Mouse (Mus musculus) embryonic facial prominence, embryonic 15.5 days (tissue): ENCODE data around the gene Adamts9. TPM values are rescaled to one million over a fixed set of nuclear protein-coding genes. Genes with fewer than 3 reads are reported as not detected.

ENCODE experiments used
- ATAC-seq: fragments of 200-750 bp; cut with Nextera tagmentation; 2 replicates; pipeline ENCODE4 v1.8.0; 2017; ENCODE audit warnings: low read depth, moderate TSS enrichment; ENCODE audit not compliant: insufficient number of reproducible peaks, low FRiP score, low TSS enrichment
- H3K27ac ChIP-seq: fragments of 300-500 bp; sonication (generic); replicated peaks from 2 replicates; pipeline ENCODE4 v1.5.1; 2015; ENCODE audit warnings: mild to moderate bottlenecking, inconsistent platforms
- H3K27me3 ChIP-seq: fragments of 300-500 bp; sonication (generic); 2 replicates; pipeline ENCODE4 v1.6.1; 2015; ENCODE audit warnings: inconsistent platforms
- H3K36me3 ChIP-seq: fragments of 300-500 bp; sonication (generic); 2 replicates; pipeline ENCODE4 v1.6.1; 2015; ENCODE audit warnings: mild to moderate bottlenecking, inconsistent platforms
- H3K4me1 ChIP-seq: fragments of 300-500 bp; sonication (generic); 2 replicates; pipeline ENCODE4 v1.6.1; 2015; ENCODE audit warnings: inconsistent platforms
- H3K4me2 ChIP-seq: fragments of 300-500 bp; sonication (generic); replicated peaks from 2 replicates; pipeline ENCODE4 v1.6.1; 2015; ENCODE audit warnings: mild to moderate bottlenecking, inconsistent platforms
- H3K4me3 ChIP-seq: fragments of 300-500 bp; sonication (generic); replicated peaks from 2 replicates; pipeline ENCODE4 v1.5.1; 2015; ENCODE audit warnings: mild to moderate bottlenecking, inconsistent platforms
- H3K9ac ChIP-seq: fragments of 300-500 bp; sonication (generic); 2 replicates; pipeline ENCODE4 v1.6.1; 2015; ENCODE audit warnings: inconsistent platforms
- H3K9me3 ChIP-seq: fragments of 300-500 bp; sonication (generic); replicated peaks from 2 replicates; pipeline ENCODE4 v1.6.1; 2016; ENCODE audit warnings: inconsistent platforms
- WGBS: fragments of 180-500 bp; shearing (Covaris S2); methylation state at CpG from one replicate; pipeline ENCODE4 v1.1.7; 2015; 5-methylcytosine and 5-hydroxymethylcytosine counted together
- polyA plus RNA-seq: library from polyadenylated mRNA; unstranded; fragments of >200 nt; fragmentation: Nextera tagmentation; extraction: Ambion mirVana; gene quantifications from 2 replicates; pipeline ENCODE4 v1.2.1, GENCODE M21; 2015

The Adamts9 gene
- polyA plus RNA-seq, 1 experiment from 2014 or later: 6.7 TPM

- Histone ChIP-seq H3K9me3 (no peaks in the 10 kb centered on the region), H3K4me2 (no peak overlapping the region), H3K36me3 (peaks cover 10% of the 10 kb centered on the region; the same call in 1 of the 2 replicates), H3K4me1 (no peaks in the 10 kb centered on the region), H3K27ac (no peak overlapping the region), H3K4me3 (no peak overlapping the region), H3K9ac (no peak overlapping the region), H3K27me3 (no peaks in the 10 kb centered on the region)
- ATAC-seq: no peak
- WGBS: 92% methylated on average over 5 of the region's 5 CpGs
These were observed 64.5 kb downstream of the Adamts9 start for GRCm38 (mm10) chr6:92878771-92879170.

GRCm38 (mm10) chr6:92877236-92877635 is 66.1 kb downstream of the Adamts9 start:
- WGBS: 96% methylated on average over 4 of the region's 4 CpGs
- peaks cover 10% of the 10 kb centered on the region; the same call in 1 of the 2 replicates for H3K36me3 ChIP-seq

GRCm38 (mm10) chr6:92876121-92876520 is 67.2 kb downstream of the Adamts9 start:
- H3K27ac ChIP-seq: no peak overlapping the region
- H3K27me3 ChIP-seq: no peaks in the 10 kb centered on the region
- H3K9ac ChIP-seq: no peak overlapping the region
- no peak overlapping the region for H3K4me3 ChIP-seq
- H3K36me3 ChIP-seq: peaks cover 10% of the 10 kb centered on the region; the same call in 1 of the 2 replicates
- no peak overlapping the region for H3K4me2 ChIP-seq
- no peak for ATAC-seq
- whole genome bisulfite sequencing: 82% methylated on average over 5 of the region's 5 CpGs
- no peaks in the 10 kb centered on the region for H3K9me3 ChIP-seq
- 0 out of 2 replicates have a peak, but pooled peaks cover 3% of the 10 kb centered on the region for H3K4me1 ChIP-seq

More at GRCm38 (mm10) chr6:92877236-92877635, 66.1 kb downstream of the Adamts9 start:
- H3K4me2 ChIP-seq: no peak overlapping the region
- no peak overlapping the region for H3K27ac ChIP-seq
- ATAC-seq: no peak
- no peaks in the 10 kb centered on the region for H3K27me3 ChIP-seq
- H3K4me1 ChIP-seq: 0 out of 2 replicates have a peak, but pooled peaks cover 3% of the 10 kb centered on the region
- no peak overlapping the region for H3K9ac ChIP-seq
- no peaks in the 10 kb centered on the region for H3K9me3 ChIP-seq
- no peak overlapping the region for H3K4me3 ChIP-seq

GRCm38 (mm10) chr6:92875340-92875739 is 68.0 kb downstream of the Adamts9 start:
- 83% methylated on average over 2 of the region's 2 CpGs for WGBS
- Histone ChIP-seq H3K4me2 (no peak overlapping the region), H3K27ac (no peak overlapping the region), H3K36me3 (peaks cover 10% of the 10 kb centered on the region; the same call in 1 of the 2 replicates), H3K4me1 (0 out of 2 replicates have a peak, but pooled peaks cover 3% of the 10 kb centered on the region), H3K4me3 (no peak overlapping the region), H3K9ac (no peak overlapping the region), H3K27me3 (no peaks in the 10 kb centered on the region), H3K9me3 (no peaks in the 10 kb centered on the region)
- no peak for ATAC-seq

- Histone ChIP-seq H3K9ac (no peak overlapping the region), H3K4me3 (no peak overlapping the region), H3K4me2 (no peak overlapping the region), H3K27me3 (no peaks in the 10 kb centered on the region), H3K4me1 (peaks cover 7% of the 10 kb centered on the region), H3K9me3 (no peaks in the 10 kb centered on the region), H3K36me3 (peaks cover 10% of the 10 kb centered on the region; the same call in 1 of the 2 replicates), H3K27ac (no peak overlapping the region)
- no peak for ATAC-seq
- 60% methylated on average over 5 of the region's 5 CpGs for WGBS
These were observed 68.4 kb downstream of the Adamts9 start for GRCm38 (mm10) chr6:92874854-92875253.

GRCm38 (mm10) chr6:92872766-92873165 is 70.5 kb downstream of the Adamts9 start:
- Histone ChIP-seq H3K9ac (no peak overlapping the region), H3K4me2 (no peak overlapping the region), H3K27me3 (no peaks in the 10 kb centered on the region), H3K4me3 (no peak overlapping the region), H3K4me1 (peaks cover 13% of the 10 kb centered on the region), H3K36me3 (peaks cover 10% of the 10 kb centered on the region; the same call in 1 of the 2 replicates), H3K27ac (no peak overlapping the region), H3K9me3 (no peaks in the 10 kb centered on the region)
- WGBS: 72% methylated on average over 10 of the region's 10 CpGs
- no peak for ATAC-seq

- no peak overlapping the region for H3K4me3 ChIP-seq
- H3K27ac ChIP-seq: no peak overlapping the region
- no peak overlapping the region for H3K4me2 ChIP-seq
- H3K36me3 ChIP-seq: peaks cover 3% of the 10 kb centered on the region; the same call in 1 of the 2 replicates
- no peak for ATAC-seq
- no peaks in the 10 kb centered on the region for H3K27me3 ChIP-seq
- H3K9me3 ChIP-seq: no peaks in the 10 kb centered on the region
- no peak overlapping the region for H3K9ac ChIP-seq
- peaks cover 13% of the 10 kb centered on the region for H3K4me1 ChIP-seq
- 61% methylated on average over 4 of the region's 4 CpGs for WGBS
These were observed 71.5 kb downstream of the Adamts9 start for GRCm38 (mm10) chr6:92871813-92872212.

- Histone ChIP-seq H3K9ac (no peak overlapping the region), H3K4me3 (no peak overlapping the region), H3K27ac (peak overlapping the region; percentile 60), H3K27me3 (no peaks in the 10 kb centered on the region), H3K4me1 (peaks cover 13% of the 10 kb centered on the region), H3K9me3 (no peaks in the 10 kb centered on the region), H3K36me3 (peaks cover 3% of the 10 kb centered on the region; the same call in 1 of the 2 replicates), H3K4me2 (0 out of 2 replicates have a peak overlapping the region, but pooled peaks have one; percentile 1)
- ATAC-seq: no peak; the same call in 1 of the 2 replicates
- WGBS: 29% methylated on average over 16 of the region's 16 CpGs
These were observed 73.6 kb downstream of the Adamts9 start for GRCm38 (mm10) chr6:92869582-92870219.

- H3K36me3 ChIP-seq: peaks cover 3% of the 10 kb centered on the region; the same call in 1 of the 2 replicates
- peaks cover 13% of the 10 kb centered on the region for H3K4me1 ChIP-seq
- H3K27me3 ChIP-seq: no peaks in the 10 kb centered on the region
- no peaks in the 10 kb centered on the region for H3K9me3 ChIP-seq
- ATAC-seq: no peak; the same call in 1 of the 2 replicates
- H3K27ac ChIP-seq: peak within 1 kb of the TSS; percentile 60
- WGBS: 27% methylated on average over 4 of the region's 4 CpGs
- 0 out of 2 replicates have a peak within 1 kb of the TSS, but pooled peaks have one; percentile 1 for H3K4me2 ChIP-seq
- no peak within 1 kb of the TSS for H3K4me3 ChIP-seq
- no peak within 1 kb of the TSS for H3K9ac ChIP-seq
These were observed 74.2 kb downstream of the Adamts9 start, which contains the start of gene Gm15737 for GRCm38 (mm10) chr6:92869089-92869581. Gene Gm15737, plus strand, starts transcription at chr6:92869357.

GRCm38 (mm10) chr6:92862599-92862998 is 80.7 kb downstream of the Adamts9 start:
- no peak for ATAC-seq
- Histone ChIP-seq H3K9ac (no peak overlapping the region), H3K4me1 (no peaks in the 10 kb centered on the region), H3K4me2 (no peak overlapping the region), H3K36me3 (no peaks in the 10 kb centered on the region), H3K27ac (no peak overlapping the region), H3K27me3 (no peaks in the 10 kb centered on the region), H3K9me3 (no peaks in the 10 kb centered on the region), H3K4me3 (no peak overlapping the region)
- WGBS: 72% methylated on average over 9 of the region's 9 CpGs

- no peak overlapping the region for H3K9ac ChIP-seq
- ATAC-seq: no peak
- no peak overlapping the region for H3K4me3 ChIP-seq
- no peaks in the 10 kb centered on the region for H3K27me3 ChIP-seq
- no peak overlapping the region for H3K27ac ChIP-seq
- WGBS: 49% methylated on average over 5 of the region's 5 CpGs
- no peaks in the 10 kb centered on the region for H3K9me3 ChIP-seq
- no peak overlapping the region for H3K4me2 ChIP-seq
- H3K4me1 ChIP-seq: no peaks in the 10 kb centered on the region
- H3K36me3 ChIP-seq: no peaks in the 10 kb centered on the region
These were observed 82.9 kb downstream of the Adamts9 start for GRCm38 (mm10) chr6:92860285-92860912.
